Mouse (Mus musculus) gastrocnemius, adult 18-20 months (tissue): ENCODE data around the gene Gjb5. TPM values are rescaled to one million over a fixed set of nuclear protein-coding genes. Genes with fewer than 3 reads are reported as not detected.

Source experiments
- DNase-seq: peaks from one replicate; pipeline ENCODE4 v3.0.0; 2021; ENCODE audit warnings: low spot score
- long read RNA-seq, 2 experiments: library from polyadenylated mRNA; stranded (forward); transcript quantifications; one replicate each; pipeline ENCODE4 v2.0.0; 2021
- total RNA-seq, 2 experiments: library from RNA; stranded (reverse); gene quantifications; 2 replicates each; pipeline ENCODE4 v1.2.3; 2021

The Gjb5 gene
- not detected for total RNA-seq
- long read RNA-seq, experiment 1, partial matches to known transcripts, result 0 of 1 reads
- long read RNA-seq, experiment 1, other reads (novel, unspliced or antisense), result 0 of 1 reads
- long read RNA-seq, experiment 2, result 0 reads

GRCm38 (mm10) chr4:127358018-127358417, at the start of gene Gjb5:
Gene Gjb5 (minus strand): TSS chr4:127358181.
- DNase-seq, result no peak

GRCm38 (mm10) chr4:127402614-127403013, 44.6 kb upstream of the Gjb5 start:
- no peak for DNase-seq

- DNase-seq, result no peak
Observed at GRCm38 (mm10) chr4:127402166-127402565, 44.2 kb upstream of the Gjb5 start.

- DNase-seq, result no peak
Observed at GRCm38 (mm10) chr4:127400165-127401145, 42.5 kb upstream of the Gjb5 start.

GRCm38 (mm10) chr4:127395591-127395990, 37.6 kb upstream of the Gjb5 start:
- no peak for DNase-seq

GRCm38 (mm10) chr4:127389645-127390044, 31.7 kb upstream of the Gjb5 start:
- DNase-seq, result no peak

- no peak for DNase-seq
Observed at GRCm38 (mm10) chr4:127377344-127377743, 19.4 kb upstream of the Gjb5 start.

GRCm38 (mm10) chr4:127375541-127376177, 17.7 kb upstream of the Gjb5 start:
- no peak for DNase-seq

GRCm38 (mm10) chr4:127374645-127375044, 16.7 kb upstream of the Gjb5 start:
- no peak for DNase-seq

- no peak for DNase-seq
Observed at GRCm38 (mm10) chr4:127373491-127373890, 15.5 kb upstream of the Gjb5 start.

- no peak for DNase-seq
Observed at GRCm38 (mm10) chr4:127371546-127371945, 13.6 kb upstream of the Gjb5 start.

- no peak for DNase-seq
Observed at GRCm38 (mm10) chr4:127370447-127370846, 12.5 kb upstream of the Gjb5 start.

- DNase-seq, result peak; percentile 22
Observed at GRCm38 (mm10) chr4:127368379-127368973, 10.5 kb upstream of the Gjb5 start.

GRCm38 (mm10) chr4:127365834-127366233, 7.9 kb upstream of the Gjb5 start:
- DNase-seq, result no peak

GRCm38 (mm10) chr4:127365433-127365832, 7.5 kb upstream of the Gjb5 start:
- DNase-seq, result no peak

- no peak for DNase-seq
Observed at GRCm38 (mm10) chr4:127364431-127364830, 6.5 kb upstream of the Gjb5 start.

GRCm38 (mm10) chr4:127363331-127363730, 5.3 kb upstream of the Gjb5 start:
- DNase-seq, result no peak

- DNase-seq, result no peak
Observed at GRCm38 (mm10) chr4:127362520-127362919, 4.5 kb upstream of the Gjb5 start.

- DNase-seq, result no peak
Observed at GRCm38 (mm10) chr4:127354506-127355485, 3.2 kb downstream of the Gjb5 start.

GRCm38 (mm10) chr4:127353951-127354438, 4.0 kb downstream of the Gjb5 start, which contains the start of gene Gjb4:
Gene Gjb4 (minus strand): TSS chr4:127354081.
- DNase-seq, result no peak
